Mouse (Mus musculus): ENCODE data around the gene Tbc1d10a. TPM values are rescaled to one million over a fixed set of nuclear protein-coding genes. Genes with fewer than 3 reads are reported as not detected.

Gene Tbc1d10a
- polyA plus RNA-seq, 1 experiment from 2014 or later: 23.7 TPM

- ATAC-seq (ENCODE audit: low FRiP score): no peak
- WGBS: 92% methylated on average over 23 of the region's 23 CpGs
Observed at GRCm38 (mm10) chr11:4239691-4240090, 53.1 kb downstream of the Tbc1d10a start.

DNA sequence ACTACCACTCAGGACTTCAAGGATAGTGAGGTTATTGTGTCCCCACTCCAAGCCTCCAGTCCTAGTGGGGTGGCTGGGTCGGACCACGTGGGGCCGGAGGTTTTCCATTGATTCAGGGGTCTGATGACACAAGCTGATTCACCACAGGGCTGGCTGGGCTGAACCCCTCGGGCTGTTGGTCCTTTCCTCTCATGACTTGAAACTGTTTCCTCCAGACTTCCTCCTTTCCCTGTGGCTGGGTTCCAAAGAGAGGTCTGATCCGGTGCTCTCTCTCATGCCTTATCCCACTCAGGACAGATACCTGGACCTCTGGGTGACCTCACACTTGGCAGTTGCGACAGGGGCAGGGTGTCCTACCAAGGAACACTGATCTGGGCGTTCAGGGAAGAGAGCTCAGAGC is 53.6 kb downstream of the Tbc1d10a start:
- Histone ChIP-seq H3K9ac (no peak overlapping the region), H3K4me2 (replicated peaks) (no peak overlapping the region), H3K36me3 (replicated peaks; ENCODE audit: control insufficient read depth, insufficient read depth) (no peaks in the 10 kb centered on the region), H3K4me1 (replicated peaks; ENCODE audit: control insufficient read depth, insufficient read depth, low read length) (no peaks in the 10 kb centered on the region), H3K4me3 (replicated peaks; ENCODE audit: low read length) (no peak overlapping the region), H3K27ac (no peak overlapping the region), H3K27me3 (ENCODE audit: control insufficient read depth, insufficient read depth, low read length) (no peaks in the 10 kb centered on the region), H3K9me3 (ENCODE audit: control insufficient read depth, low read length) (no peaks in the 10 kb centered on the region)
- ATAC-seq (ENCODE audit: low FRiP score) (no peak), DNase-seq (ENCODE audit: low spot score) (no peak)
- WGBS: 80% methylated on average over 7 of the region's 7 CpGs

More at GRCm38 (mm10) chr11:4239691-4240090, 53.1 kb downstream of the Tbc1d10a start:
- Histone ChIP-seq H3K27ac (no peak overlapping the region), H3K36me3 (replicated peaks; ENCODE audit: control insufficient read depth, insufficient read depth) (no peaks in the 10 kb centered on the region), H3K4me2 (replicated peaks) (no peak overlapping the region), H3K4me3 (replicated peaks; ENCODE audit: low read length) (no peak overlapping the region), H3K4me1 (replicated peaks; ENCODE audit: control insufficient read depth, insufficient read depth, low read length) (no peaks in the 10 kb centered on the region), H3K9ac (no peak overlapping the region), H3K9me3 (ENCODE audit: control insufficient read depth, low read length) (no peaks in the 10 kb centered on the region), H3K27me3 (ENCODE audit: control insufficient read depth, insufficient read depth, low read length) (no peaks in the 10 kb centered on the region)
- no peak for DNase-seq (ENCODE audit: low spot score)

DNA sequence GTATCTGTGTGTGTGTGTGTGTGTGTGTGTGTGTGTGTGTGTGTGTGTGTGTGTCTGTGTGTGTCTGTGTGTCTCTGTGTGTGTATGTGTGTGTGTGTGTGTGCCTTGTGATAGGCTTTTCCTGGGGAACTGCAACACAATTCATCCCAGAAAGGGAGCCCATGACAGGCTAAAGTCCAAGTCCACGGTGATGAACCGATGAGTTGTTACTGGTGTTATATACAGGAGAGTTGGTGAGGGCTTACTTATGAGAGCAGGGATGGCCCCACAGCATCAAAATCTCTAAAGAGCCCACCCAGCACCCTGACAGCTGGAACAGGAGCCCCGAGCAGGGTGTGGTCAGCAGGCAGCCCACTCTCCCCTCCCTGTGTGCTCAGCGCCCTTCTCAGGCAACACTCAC is 54.6 kb downstream of the Tbc1d10a start:
- no peaks in the 10 kb centered on the region for H3K9me3 ChIP-seq (ENCODE audit: control insufficient read depth, low read length)
- H3K27me3 ChIP-seq (ENCODE audit: control insufficient read depth, insufficient read depth, low read length): no peaks in the 10 kb centered on the region
- DNase-seq (ENCODE audit: low spot score): no peak
- no peak for ATAC-seq (ENCODE audit: low FRiP score)
- H3K27ac ChIP-seq: no peak overlapping the region
- no peak overlapping the region for H3K4me2 ChIP-seq (replicated peaks)
- no peaks in the 10 kb centered on the region for H3K4me1 ChIP-seq (replicated peaks; ENCODE audit: control insufficient read depth, insufficient read depth, low read length)
- 75% methylated on average over 4 of the region's 4 CpGs for WGBS
- H3K9ac ChIP-seq: no peak overlapping the region
- no peak overlapping the region for H3K4me3 ChIP-seq (replicated peaks; ENCODE audit: low read length)
- no peaks in the 10 kb centered on the region for H3K36me3 ChIP-seq (replicated peaks; ENCODE audit: control insufficient read depth, insufficient read depth)

- H3K4me3 ChIP-seq (replicated peaks; ENCODE audit: low read length): no peak overlapping the region
- no peak for DNase-seq (ENCODE audit: low spot score)
- no peaks in the 10 kb centered on the region for H3K27me3 ChIP-seq (ENCODE audit: control insufficient read depth, insufficient read depth, low read length)
- H3K4me2 ChIP-seq (replicated peaks): no peak overlapping the region
- ATAC-seq (ENCODE audit: low FRiP score): no peak
- WGBS: 72% methylated on average over 6 of the region's 6 CpGs
- H3K36me3 ChIP-seq (replicated peaks; ENCODE audit: control insufficient read depth, insufficient read depth): no peaks in the 10 kb centered on the region
- no peak overlapping the region for H3K9ac ChIP-seq
- H3K27ac ChIP-seq: no peak overlapping the region
- no peaks in the 10 kb centered on the region for H3K9me3 ChIP-seq (ENCODE audit: control insufficient read depth, low read length)
- H3K4me1 ChIP-seq (replicated peaks; ENCODE audit: control insufficient read depth, insufficient read depth, low read length): no peaks in the 10 kb centered on the region
Observed at GRCm38 (mm10) chr11:4246126-4246525, 59.5 kb downstream of the Tbc1d10a start.

DNA sequence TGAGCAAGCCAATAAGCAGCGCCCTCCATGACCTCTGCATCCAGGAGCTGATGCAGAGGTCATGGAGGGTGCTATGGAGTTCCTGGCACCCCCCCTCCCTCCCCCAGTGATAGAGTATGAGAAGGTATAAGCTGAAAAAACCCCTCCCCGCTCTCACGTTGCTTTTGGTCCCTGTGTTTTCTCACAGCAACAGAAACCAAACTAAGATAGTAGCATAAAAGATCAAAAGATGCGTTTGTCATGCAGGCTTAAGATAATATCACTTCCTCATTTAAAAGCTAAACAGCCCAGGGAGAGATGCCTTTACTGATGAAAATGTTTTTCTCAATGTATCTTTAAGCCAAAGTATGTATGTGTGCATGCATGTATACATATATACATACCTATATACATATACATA is 60.0 kb downstream of the Tbc1d10a start:
- Histone ChIP-seq H3K4me3 (replicated peaks; ENCODE audit: low read length) (no peak overlapping the region), H3K27ac (no peak overlapping the region), H3K4me2 (replicated peaks) (no peak overlapping the region), H3K4me1 (replicated peaks; ENCODE audit: control insufficient read depth, insufficient read depth, low read length) (no peaks in the 10 kb centered on the region), H3K27me3 (ENCODE audit: control insufficient read depth, insufficient read depth, low read length) (no peaks in the 10 kb centered on the region), H3K9ac (no peak overlapping the region), H3K36me3 (replicated peaks; ENCODE audit: control insufficient read depth, insufficient read depth) (no peaks in the 10 kb centered on the region), H3K9me3 (ENCODE audit: control insufficient read depth, low read length) (no peaks in the 10 kb centered on the region)
- 79% methylated on average over 4 of the region's 4 CpGs for WGBS
- DNase-seq (ENCODE audit: low spot score) (no peak), ATAC-seq (ENCODE audit: low FRiP score) (no peak)

- no peak overlapping the region for H3K4me3 ChIP-seq (replicated peaks; ENCODE audit: low read length)
- H3K27ac ChIP-seq: no peak overlapping the region
- no peak for DNase-seq (ENCODE audit: low spot score)
- no peaks in the 10 kb centered on the region for H3K9me3 ChIP-seq (ENCODE audit: control insufficient read depth, low read length)
- ATAC-seq (ENCODE audit: low FRiP score): no peak
- WGBS: 81% methylated on average over 14 of the region's 14 CpGs
- H3K27me3 ChIP-seq (ENCODE audit: control insufficient read depth, insufficient read depth, low read length): no peaks in the 10 kb centered on the region
- no peaks in the 10 kb centered on the region for H3K4me1 ChIP-seq (replicated peaks; ENCODE audit: control insufficient read depth, insufficient read depth, low read length)
- no peaks in the 10 kb centered on the region for H3K36me3 ChIP-seq (replicated peaks; ENCODE audit: control insufficient read depth, insufficient read depth)
- no peak overlapping the region for H3K9ac ChIP-seq
- H3K4me2 ChIP-seq (replicated peaks): no peak overlapping the region
Observed at GRCm38 (mm10) chr11:4247201-4247959, 60.8 kb downstream of the Tbc1d10a start.

DNA sequence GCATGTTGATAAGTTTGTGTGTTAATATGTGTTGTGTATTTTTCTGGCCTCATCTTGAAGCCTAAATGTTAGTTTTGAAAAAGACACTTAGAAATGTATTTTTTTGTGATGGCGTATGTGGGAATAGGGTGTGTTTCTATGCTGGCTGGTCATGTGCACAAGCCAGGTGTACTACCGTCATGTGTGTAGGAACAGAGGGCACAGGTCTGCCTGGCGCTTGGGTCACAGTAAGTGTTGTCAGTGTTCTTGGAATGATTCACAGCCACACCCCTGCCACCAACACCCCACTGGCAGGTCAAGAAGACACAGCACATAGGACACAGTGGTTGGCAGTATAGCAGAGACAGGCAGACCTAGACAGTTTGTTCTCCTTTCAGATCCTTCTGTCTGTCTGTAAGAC is 62.6 kb downstream of the Tbc1d10a start:
- Histone ChIP-seq H3K9ac (no peak overlapping the region), H3K27me3 (ENCODE audit: control insufficient read depth, insufficient read depth, low read length) (no peaks in the 10 kb centered on the region), H3K4me3 (replicated peaks; ENCODE audit: low read length) (no peak overlapping the region), H3K36me3 (replicated peaks; ENCODE audit: control insufficient read depth, insufficient read depth) (no peaks in the 10 kb centered on the region), H3K4me1 (replicated peaks; ENCODE audit: control insufficient read depth, insufficient read depth, low read length) (no peaks in the 10 kb centered on the region), H3K27ac (no peak overlapping the region), H3K4me2 (replicated peaks) (no peak overlapping the region), H3K9me3 (ENCODE audit: control insufficient read depth, low read length) (no peaks in the 10 kb centered on the region)
- no peak for ATAC-seq (ENCODE audit: low FRiP score)
- WGBS: 94% methylated on average over 3 of the region's 3 CpGs
- DNase-seq (ENCODE audit: low spot score): no peak

DNA sequence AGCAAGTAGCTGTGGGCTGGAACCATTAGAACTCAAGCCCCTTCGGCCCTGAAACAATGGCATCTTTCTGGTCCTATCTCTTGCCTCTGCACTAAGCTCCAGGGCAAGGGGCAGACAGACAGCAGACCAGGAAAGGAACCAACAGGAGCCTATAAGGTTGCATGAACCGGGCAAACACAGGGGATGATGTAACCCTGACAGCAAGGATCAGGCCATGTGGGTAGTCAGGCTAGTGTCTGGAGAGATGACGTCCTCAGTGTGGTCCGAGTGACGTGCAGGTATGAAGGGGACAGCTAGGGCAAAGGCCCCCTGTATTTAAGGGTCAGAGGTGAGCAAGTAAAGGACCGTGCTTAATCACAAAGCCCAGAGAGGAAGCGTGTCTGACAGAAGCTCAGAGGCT is 63.7 kb downstream of the Tbc1d10a start:
- Histone ChIP-seq H3K27me3 (ENCODE audit: control insufficient read depth, insufficient read depth, low read length) (no peaks in the 10 kb centered on the region), H3K4me2 (replicated peaks) (no peak overlapping the region), H3K4me3 (replicated peaks; ENCODE audit: low read length) (no peak overlapping the region), H3K36me3 (replicated peaks; ENCODE audit: control insufficient read depth, insufficient read depth) (no peaks in the 10 kb centered on the region), H3K9me3 (ENCODE audit: control insufficient read depth, low read length) (no peaks in the 10 kb centered on the region), H3K4me1 (replicated peaks; ENCODE audit: control insufficient read depth, insufficient read depth, low read length) (no peaks in the 10 kb centered on the region), H3K9ac (no peak overlapping the region), H3K27ac (no peak overlapping the region)
- ATAC-seq (ENCODE audit: low FRiP score): no peak
- 81% methylated on average over 7 of the region's 7 CpGs for WGBS
- no peak for DNase-seq (ENCODE audit: low spot score)

- Histone ChIP-seq H3K4me2 (replicated peaks) (no peak overlapping the region), H3K9ac (no peak overlapping the region), H3K4me1 (replicated peaks; ENCODE audit: control insufficient read depth, insufficient read depth, low read length) (no peaks in the 10 kb centered on the region), H3K4me3 (replicated peaks; ENCODE audit: low read length) (no peak overlapping the region), H3K27ac (no peak overlapping the region), H3K27me3 (ENCODE audit: control insufficient read depth, insufficient read depth, low read length) (no peaks in the 10 kb centered on the region), H3K9me3 (ENCODE audit: control insufficient read depth, low read length) (no peaks in the 10 kb centered on the region), H3K36me3 (replicated peaks; ENCODE audit: control insufficient read depth, insufficient read depth) (no peaks in the 10 kb centered on the region)
- no peak for DNase-seq (ENCODE audit: low spot score)
- no peak for ATAC-seq (ENCODE audit: low FRiP score)
- WGBS: 89% methylated on average over 3 of the region's 3 CpGs
Observed at GRCm38 (mm10) chr11:4251376-4251775, 64.8 kb downstream of the Tbc1d10a start.

- Histone ChIP-seq H3K27me3 (ENCODE audit: control insufficient read depth, insufficient read depth, low read length) (no peaks in the 10 kb centered on the region), H3K4me2 (replicated peaks) (no peak overlapping the region), H3K4me1 (replicated peaks; ENCODE audit: control insufficient read depth, insufficient read depth, low read length) (no peaks in the 10 kb centered on the region), H3K9ac (no peak overlapping the region), H3K36me3 (replicated peaks; ENCODE audit: control insufficient read depth, insufficient read depth) (no peaks in the 10 kb centered on the region), H3K9me3 (ENCODE audit: control insufficient read depth, low read length) (no peaks in the 10 kb centered on the region), H3K27ac (no peak overlapping the region), H3K4me3 (replicated peaks; ENCODE audit: low read length) (no peak overlapping the region)
- ATAC-seq (ENCODE audit: low FRiP score): no peak
- DNase-seq (ENCODE audit: low spot score): no peak
- 71% methylated on average over 2 of the region's 2 CpGs for WGBS
Observed at GRCm38 (mm10) chr11:4252886-4253285, 66.3 kb downstream of the Tbc1d10a start.
